Mouse (Mus musculus) liver, postnatal 0 days (tissue): ENCODE results near the gene Gm10563. TPM values are rescaled to one million over a fixed set of nuclear protein-coding genes. Genes with fewer than 3 reads are reported as not detected.
"Not testable (repeated sequence)": the region's sequence is repeated elsewhere in the genome, so short reads cannot be mapped to it uniquely, and the experiment has no call there.

ENCODE experiments used
- ATAC-seq: fragments of 200-750 bp; cut with Nextera tagmentation; 2 replicates; pipeline ENCODE4 v1.8.0; 2017; ENCODE audit warnings: mild to moderate bottlenecking, moderate library complexity
- DNase-seq: peaks from one replicate; pipeline ENCODE4 v3.0.0-alpha.2; 2016
- H3K27ac ChIP-seq: fragments of 300-500 bp; sonication (generic); 2 replicates; pipeline ENCODE4 v1.5.1; 2014; ENCODE audit warnings: antibody characterized with exemption, moderate library complexity, mild to moderate bottlenecking, low read depth
- H3K27me3 ChIP-seq: fragments of 300-500 bp; sonication (generic); 2 replicates; pipeline ENCODE4 v1.6.1; 2014; ENCODE audit warnings: low read length, control low read depth, mixed read lengths; ENCODE audit not compliant: insufficient read depth
- H3K36me3 ChIP-seq: fragments of 300-500 bp; sonication (generic); replicated peaks from 2 replicates; pipeline ENCODE4 v1.6.1; 2014; ENCODE audit warnings: mild to moderate bottlenecking, control low read depth, low read length, moderate library complexity, mixed read lengths; ENCODE audit not compliant: insufficient read depth
- H3K4me1 ChIP-seq: fragments of 300-500 bp; sonication (generic); 2 replicates; pipeline ENCODE4 v1.6.1; 2014; ENCODE audit warnings: antibody characterized with exemption, mild to moderate bottlenecking, control low read depth; ENCODE audit not compliant: insufficient read depth
- H3K4me2 ChIP-seq: fragments of 300-500 bp; sonication (generic); 2 replicates; pipeline ENCODE4 v1.6.1; 2014; ENCODE audit warnings: low read depth, mild to moderate bottlenecking, low read length, moderate library complexity, mixed read lengths
- H3K4me3 ChIP-seq: fragments of 300-500 bp; sonication (generic); 2 replicates; pipeline ENCODE4 v1.5.1; 2014; ENCODE audit warnings: low read depth, low read length
- H3K9ac ChIP-seq: fragments of 300-500 bp; sonication (generic); replicated peaks from 2 replicates; pipeline ENCODE4 v1.6.1; 2014; ENCODE audit warnings: mild to moderate bottlenecking, moderate library complexity
- H3K9me3 ChIP-seq: fragments of 300-500 bp; sonication (generic); 2 replicates; pipeline ENCODE4 v1.6.1; 2016; ENCODE audit warnings: mild to moderate bottlenecking, control low read depth, low read length, mixed read lengths
- CTCF ChIP-seq: sonication (generic); IDR thresholded peaks from 2 replicates; pipeline ENCODE4 v1.5.1; 2016; ENCODE audit warnings: antibody characterized with exemption, low read depth
- EP300 ChIP-seq: IDR thresholded peaks from 2 replicates; pipeline ENCODE4 v1.6.1; 2016; ENCODE audit warnings: antibody characterized with exemption, low read depth, mild to moderate bottlenecking
- WGBS: fragments of 180-500 bp; shearing (Covaris S2); extraction: QIAGEN DNeasy Blood & Tissue Kit; methylation state at CpG from one replicate; pipeline ENCODE4 v1.1.7; 2014; ENCODE audit not compliant: insufficient replicate concordance; 5-methylcytosine and 5-hydroxymethylcytosine counted together
- polyA plus RNA-seq: library from polyadenylated mRNA; unstranded; fragments of >200 nt; fragmentation: Nextera tagmentation; extraction: Ambion mirVana; gene quantifications from 2 replicates; pipeline ENCODE4 v1.2.1, GENCODE M21; 2015

The Gm10563 gene
- polyA plus RNA-seq, 1 experiment from 2014 or later = not detected

DNA sequence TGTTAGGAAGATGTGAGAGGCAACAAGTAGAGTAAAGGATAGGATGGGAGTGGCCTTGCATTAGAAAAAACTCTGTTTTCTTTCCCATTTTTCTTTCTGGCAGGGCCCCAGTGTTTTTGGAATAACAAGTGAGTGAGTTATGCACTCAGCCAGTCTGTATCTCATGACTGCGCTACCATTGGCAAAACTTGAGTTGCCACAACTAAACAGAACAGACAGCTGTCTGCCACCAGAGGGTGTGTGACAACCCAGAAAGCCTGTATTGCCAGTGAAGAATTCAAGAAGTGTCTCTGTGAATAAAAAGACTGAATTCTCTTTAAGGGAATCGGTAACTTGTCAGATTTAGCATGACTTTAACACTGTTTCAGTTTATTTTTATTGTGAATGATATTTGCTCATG lies 30.8 kb upstream of the Gm10563 start:
- Histone ChIP-seq H3K27ac (no peak overlapping the region), H3K36me3 (no peaks in the 10 kb centered on the region), H3K4me2 (no peak overlapping the region), H3K9me3 (no peaks in the 10 kb centered on the region), H3K9ac (no peak overlapping the region), H3K27me3 (0 out of 2 replicates have a peak, but pooled peaks cover 2% of the 10 kb centered on the region), H3K4me1 (no peaks in the 10 kb centered on the region), H3K4me3 (no peak overlapping the region)
- DNase-seq (no peak), ATAC-seq (no peak)
- WGBS = 68% methylated on average over 2 of the region's 2 CpGs
- TF ChIP-seq CTCF = peak; percentile 49
- no peak for TF ChIP-seq EP300

DNA sequence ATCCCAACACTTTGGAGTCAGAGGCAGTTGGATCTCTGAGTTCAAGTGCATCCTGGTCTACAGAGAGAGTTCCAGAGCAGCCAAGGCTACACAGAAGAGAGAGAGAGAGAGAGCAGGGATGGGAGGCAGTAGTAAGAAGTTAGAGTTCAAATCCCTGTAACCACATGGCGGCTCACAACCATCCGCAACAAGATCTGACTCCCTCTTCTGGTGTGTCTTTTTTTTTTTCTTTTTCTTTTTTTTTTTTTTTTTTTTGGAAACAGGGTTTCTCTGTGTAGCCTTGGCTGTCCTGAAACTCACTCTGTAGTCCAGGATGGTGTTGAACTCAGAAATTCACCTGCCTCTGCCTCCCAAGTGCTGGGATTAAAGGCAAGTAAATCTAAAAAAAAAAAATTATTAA lies 26.9 kb upstream of the Gm10563 start:
- no peak for TF ChIP-seq CTCF
- no peak for TF ChIP-seq EP300
- Histone ChIP-seq H3K36me3 (no peaks in the 10 kb centered on the region), H3K9me3 (no peaks in the 10 kb centered on the region), H3K27ac (no peak overlapping the region), H3K27me3 (0 out of 2 replicates have a peak, but pooled peaks cover 2% of the 10 kb centered on the region), H3K9ac (no peak overlapping the region), H3K4me1 (peaks cover 9% of the 10 kb centered on the region), H3K4me2 (no peak overlapping the region), H3K4me3 (no peak overlapping the region)
- no peak for ATAC-seq
- 56% methylated on average over 2 of the region's 2 CpGs for WGBS
- DNase-seq = no peak

DNA sequence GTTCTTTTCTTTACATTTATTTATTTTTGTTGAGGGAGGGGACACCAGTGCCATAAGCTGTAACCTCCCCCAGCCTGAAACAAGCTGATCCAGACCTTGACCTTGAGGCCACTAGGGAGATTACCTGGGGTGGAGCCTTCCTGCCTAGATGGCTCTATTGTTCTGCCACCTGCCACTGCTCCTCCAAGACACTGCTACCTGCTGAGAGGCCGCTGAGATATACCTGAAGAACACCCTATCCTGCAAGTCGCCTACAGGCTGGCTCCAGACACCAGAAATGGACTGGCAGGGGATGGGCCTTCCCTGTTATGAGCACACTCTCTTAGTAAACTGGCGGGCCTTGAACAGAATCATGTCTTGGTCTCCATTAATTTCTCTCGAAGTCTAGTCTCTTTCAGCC lies 25.0 kb upstream of the Gm10563 start:
- not testable (repeated sequence) for H3K4me1 ChIP-seq, DNase-seq, H3K9me3 ChIP-seq, H3K4me3 ChIP-seq, H3K36me3 ChIP-seq, H3K27ac ChIP-seq, ATAC-seq, H3K9ac ChIP-seq, H3K27me3 ChIP-seq, H3K4me2 ChIP-seq
- WGBS = 70% methylated on average over 4 of the region's 4 CpGs

DNA sequence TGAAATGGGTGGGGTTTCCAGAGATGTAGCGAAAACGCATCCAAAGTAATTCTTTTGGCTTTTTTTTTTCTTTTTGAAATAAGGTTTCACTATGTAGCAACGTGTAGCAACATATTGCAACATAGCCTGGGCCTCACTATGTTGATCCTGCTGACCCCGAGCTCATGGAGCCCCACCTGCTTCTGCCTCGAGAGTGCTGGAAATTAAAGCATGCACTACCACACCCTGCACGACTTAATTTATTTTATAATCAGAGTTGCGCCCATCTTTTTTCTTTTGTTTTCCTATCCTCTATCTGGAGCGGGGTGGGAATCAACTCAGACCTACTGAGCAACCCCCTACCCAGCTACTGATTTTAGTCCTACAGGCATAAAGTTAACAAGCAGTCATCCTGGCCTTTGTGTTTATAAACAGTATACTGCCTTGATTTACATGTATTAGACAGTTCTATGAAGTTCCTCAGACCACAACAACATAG lies 24.4 kb upstream of the Gm10563 start:
- TF ChIP-seq CTCF (no peak), EP300 (no peak)
- ATAC-seq = peak; percentile 2; the same call in 1 of the 2 replicates
- H3K9me3 ChIP-seq = no peaks in the 10 kb centered on the region
- H3K4me3 ChIP-seq = peak overlapping the region; percentile 100
- 0 out of 2 replicates have a peak, but pooled peaks cover 5% of the 10 kb centered on the region for H3K36me3 ChIP-seq
- peak overlapping the region; percentile 89 for H3K4me2 ChIP-seq
- H3K27me3 ChIP-seq = 0 out of 2 replicates have a peak, but pooled peaks cover 2% of the 10 kb centered on the region
- peaks cover 9% of the 10 kb centered on the region for H3K4me1 ChIP-seq
- H3K27ac ChIP-seq = no peak overlapping the region
- WGBS = 2% methylated on average over 8 of the region's 8 CpGs
- no peak for DNase-seq
- H3K9ac ChIP-seq = peak overlapping the region; percentile 88; the same call in 1 of the 2 replicates

DNA sequence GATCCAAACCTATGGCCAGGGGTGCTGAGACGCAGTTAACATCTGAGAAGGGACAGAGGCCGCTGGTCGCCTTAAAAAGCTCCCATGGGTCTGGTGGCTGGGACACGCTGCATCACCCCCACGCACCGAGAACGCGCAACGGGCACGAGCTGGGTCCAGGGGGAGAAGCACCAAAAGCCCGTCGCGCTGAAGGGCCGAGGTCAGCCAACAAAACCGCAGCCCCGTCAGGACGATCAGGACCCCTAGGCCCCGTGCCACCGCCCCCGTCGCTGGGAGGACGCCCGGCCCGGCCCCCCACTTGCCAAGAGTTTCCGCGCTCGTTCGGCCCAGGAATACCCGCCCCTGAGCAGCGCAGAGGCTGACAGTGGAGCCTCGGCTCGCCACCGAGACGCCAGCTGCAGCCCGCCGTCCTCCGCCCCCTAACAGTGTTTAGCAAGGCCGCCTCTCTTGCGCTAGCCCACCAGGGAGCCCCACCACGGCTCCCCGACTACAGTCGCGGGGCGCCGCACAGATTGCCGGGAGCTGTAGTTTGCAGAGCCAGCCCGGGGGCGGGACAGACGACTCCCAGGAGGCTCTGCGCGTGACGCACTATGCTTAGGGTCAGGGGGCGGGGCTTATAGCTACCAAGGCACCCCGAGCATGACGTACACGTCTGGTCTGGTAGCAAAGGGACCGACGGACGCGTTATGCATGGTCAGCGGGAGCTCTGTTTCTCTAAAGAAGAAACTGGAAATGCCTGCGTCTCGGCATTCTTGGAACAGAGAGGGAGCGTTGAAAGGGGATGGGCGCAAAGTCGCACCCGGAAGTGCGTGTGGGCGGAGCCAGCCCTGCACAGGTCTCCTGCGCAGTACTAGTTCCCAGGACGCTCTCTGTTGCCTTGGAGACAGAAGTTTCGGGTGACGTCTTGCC lies 23.7 kb upstream of the Gm10563 start, which contains the start of gene Mib2:
Gene Mib2 (minus strand): TSS at position 510 of the 909 bp plus-strand sequence.
- WGBS = 2% methylated on average over 73 of the region's 73 CpGs
- peaks cover 9% of the 10 kb centered on the region for H3K4me1 ChIP-seq
- 0 out of 2 replicates have a peak, but pooled peaks cover 2% of the 10 kb centered on the region for H3K27me3 ChIP-seq
- peak within 1 kb of the TSS; percentile 89 for H3K4me2 ChIP-seq
- no peaks in the 10 kb centered on the region for H3K9me3 ChIP-seq
- peak; percentile 99 for ATAC-seq
- 0 out of 2 replicates have a peak, but pooled peaks cover 5% of the 10 kb centered on the region for H3K36me3 ChIP-seq
- peak within 1 kb of the TSS; percentile 88 for H3K9ac ChIP-seq
- peak within 1 kb of the TSS; percentile 80 for H3K27ac ChIP-seq
- peak within 1 kb of the TSS; percentile 100 for H3K4me3 ChIP-seq
- TF ChIP-seq EP300 = no peak
- no peak for TF ChIP-seq CTCF
- peak; percentile 97 for DNase-seq

DNA sequence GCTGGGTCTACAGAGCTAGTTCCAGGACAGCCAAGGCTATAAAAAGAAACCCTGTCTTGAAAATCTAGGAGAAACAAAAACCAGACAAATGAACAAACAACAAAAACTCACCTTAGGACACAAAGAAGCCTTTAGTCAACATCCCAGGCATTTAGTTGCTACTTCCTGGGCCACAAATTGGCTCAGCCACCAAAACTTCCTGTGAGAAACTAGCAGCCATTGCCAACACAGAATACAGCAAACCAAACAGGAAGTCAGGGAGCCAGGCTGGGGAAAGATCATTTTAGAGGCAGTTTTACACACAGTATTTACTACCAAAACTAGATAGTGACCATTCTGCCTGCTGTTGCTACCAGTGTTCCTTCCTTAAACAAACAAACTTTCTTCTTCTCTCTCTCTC lies 21.7 kb upstream of the Gm10563 start:
- Histone ChIP-seq H3K4me3 (no peak overlapping the region), H3K9me3 (no peaks in the 10 kb centered on the region), H3K4me1 (peaks cover 9% of the 10 kb centered on the region), H3K9ac (no peak overlapping the region), H3K27ac (no peak overlapping the region; the same call in 1 of the 2 replicates), H3K27me3 (no peaks in the 10 kb centered on the region), H3K4me2 (no peak overlapping the region), H3K36me3 (0 out of 2 replicates have a peak, but pooled peaks cover 5% of the 10 kb centered on the region)
- no peak for ATAC-seq
- DNase-seq = no peak
- TF ChIP-seq CTCF (no peak), EP300 (no peak)
